Mouse (Mus musculus) yolk sac, embryonic 10.5 days (tissue): ENCODE measurements around the gene Mical2.

Source experiments
- DNase-seq: peaks from one replicate; pipeline ENCODE4 v3.0.0-alpha.2; 2017; ENCODE audit warnings: low spot score

The Mical2 gene

DNA sequence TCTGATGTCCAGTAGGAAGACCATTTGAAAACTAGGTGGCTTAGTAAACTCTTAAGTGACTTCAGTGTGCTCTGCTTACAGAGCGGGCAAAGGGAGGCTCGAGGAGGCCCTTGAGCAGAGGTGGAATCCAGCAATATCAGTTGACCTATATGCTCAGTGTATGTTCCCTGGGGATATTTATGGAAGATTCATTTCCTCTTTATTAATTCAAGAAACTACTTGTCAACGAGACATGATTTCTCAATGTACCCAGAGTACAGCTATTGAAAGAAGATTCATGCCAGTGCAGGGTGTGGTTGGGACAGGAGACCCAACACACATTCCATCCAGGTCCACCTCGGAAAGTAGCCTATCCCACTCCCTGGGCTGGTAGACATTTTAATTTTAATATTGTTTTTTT, 231.7 kb downstream of the Mical2 start:
- no peak for DNase-seq

DNA sequence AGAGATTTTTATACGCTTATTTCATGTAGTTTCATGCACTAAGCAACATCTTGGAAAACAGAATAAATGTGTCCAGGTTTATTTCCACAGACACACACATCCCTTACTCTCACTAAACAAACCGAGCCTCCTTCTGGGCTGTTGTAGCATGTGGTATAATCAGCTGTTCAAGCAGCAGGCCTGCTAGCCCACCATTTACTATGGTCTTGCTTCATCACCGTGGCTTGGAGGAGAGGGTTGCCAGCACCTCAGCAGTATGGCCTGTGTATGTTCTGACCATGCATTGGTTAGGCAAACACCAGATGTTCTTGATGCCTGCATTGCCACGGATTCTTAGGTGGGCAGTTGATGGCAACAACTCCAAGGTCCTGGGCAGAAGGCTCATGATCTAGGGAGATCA, 232.3 kb downstream of the Mical2 start:
- DNase-seq = no peak

DNA sequence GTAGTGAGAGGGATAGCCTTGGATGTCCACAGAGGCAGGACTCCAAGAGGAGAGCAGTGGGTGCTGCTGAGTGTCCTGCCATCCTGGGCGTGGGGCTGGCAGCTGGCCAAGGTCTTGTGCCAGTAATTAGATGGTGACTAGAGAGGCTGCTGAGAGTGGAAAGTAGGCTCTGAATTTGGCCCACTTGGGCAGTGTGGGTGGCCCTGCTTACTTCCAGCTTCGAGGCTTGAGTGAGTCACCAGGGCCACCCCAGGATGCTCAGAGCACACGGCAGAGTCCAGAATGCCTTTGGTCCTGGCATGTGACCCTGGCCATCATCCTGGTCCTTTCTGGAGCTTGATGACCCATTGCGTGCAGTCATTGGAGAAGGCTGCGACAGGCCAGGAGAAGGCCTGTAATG, 232.8 kb downstream of the Mical2 start:
- DNase-seq = no peak
